Mouse (Mus musculus) midbrain, embryonic 11.5 days (tissue): ENCODE measurements around the gene Slc25a5. TPM values are rescaled to one million over a fixed set of nuclear protein-coding genes. Genes with fewer than 3 reads are reported as not detected.
A peak's percentile ranks its signal among the peaks of the same experiment; 100 is the strongest.

Source experiments
- ATAC-seq: fragments of 200-750 bp; cut with Nextera tagmentation; 2 replicates; pipeline ENCODE4 v1.8.0; 2017; ENCODE audit warnings: moderate TSS enrichment, moderate library complexity; ENCODE audit not compliant: low FRiP score
- DNase-seq: peaks from one replicate; pipeline ENCODE4 v3.0.0; 2015; ENCODE audit warnings: low spot score; ENCODE audit errors: missing footprints
- H3K27ac ChIP-seq: fragments of 300-500 bp; sonication (generic); 2 replicates; pipeline ENCODE4 v1.5.1; 2014; ENCODE audit warnings: low read depth, low read length
- H3K27me3 ChIP-seq: fragments of 300-500 bp; sonication (generic); 2 replicates; pipeline ENCODE4 v1.6.1; 2014; ENCODE audit warnings: mild to moderate bottlenecking, low read length, moderate library complexity, mixed read lengths; ENCODE audit not compliant: control insufficient read depth, insufficient read depth
- H3K36me3 ChIP-seq: fragments of 300-500 bp; sonication (generic); 2 replicates; pipeline ENCODE4 v1.6.1; 2014; ENCODE audit warnings: mild to moderate bottlenecking, low read length, moderate library complexity, mixed read lengths; ENCODE audit not compliant: control insufficient read depth, insufficient read depth
- H3K4me1 ChIP-seq: fragments of 300-500 bp; sonication (generic); 2 replicates; pipeline ENCODE4 v1.6.1; 2014; ENCODE audit warnings: low read length; ENCODE audit not compliant: control insufficient read depth, insufficient read depth
- H3K4me2 ChIP-seq: fragments of 300-500 bp; sonication (generic); 2 replicates; pipeline ENCODE4 v1.6.1; 2014; ENCODE audit warnings: mild to moderate bottlenecking, moderate library complexity
- H3K4me3 ChIP-seq: fragments of 300-500 bp; sonication (generic); 2 replicates; pipeline ENCODE4 v1.5.1; 2014; ENCODE audit warnings: low read depth, low read length
- H3K9ac ChIP-seq: fragments of 300-500 bp; sonication (generic); 2 replicates; pipeline ENCODE4 v1.6.1; 2014; ENCODE audit warnings: low read length
- H3K9me3 ChIP-seq: fragments of 300-500 bp; sonication (generic); 2 replicates; pipeline ENCODE4 v1.6.1; 2016; ENCODE audit warnings: low read length; ENCODE audit not compliant: control insufficient read depth
- WGBS: fragments of 180-500 bp; shearing (Covaris S2); extraction: QIAGEN DNeasy Blood & Tissue Kit; methylation state at CpG from one replicate; pipeline ENCODE4 v1.1.7; 2014; 5-methylcytosine and 5-hydroxymethylcytosine counted together
- polyA plus RNA-seq: library from polyadenylated mRNA; unstranded; fragments of >200 nt; fragmentation: Nextera tagmentation; extraction: Ambion mirVana; gene quantifications from 2 replicates; pipeline ENCODE4 v1.2.1, GENCODE M21; 2014

Slc25a5 gene
- 805 and 833 TPM in 2 replicates for polyA plus RNA-seq

- H3K4me2 ChIP-seq, result peak within 1 kb of the TSS; percentile 48
- peak; percentile 94 for ATAC-seq
- H3K4me3 ChIP-seq, result peak within 1 kb of the TSS; percentile 60
- H3K4me1 ChIP-seq, result no peaks in the 10 kb centered on the region
- H3K36me3 ChIP-seq, result peaks cover 2% of the 10 kb centered on the region; the same call in 1 of the 2 replicates
- WGBS, result 20% methylated on average over 41 of the region's 41 CpGs
- no peaks in the 10 kb centered on the region for H3K27me3 ChIP-seq
- H3K27ac ChIP-seq, result peak within 1 kb of the TSS; percentile 78
- peak; percentile 91 for DNase-seq
- H3K9ac ChIP-seq, result peak within 1 kb of the TSS; percentile 77
- H3K9me3 ChIP-seq, result no peaks in the 10 kb centered on the region
Observed at GRCm38 (mm10) chrX:36795424-36796162, at the start of gene Slc25a5. TSS of gene Slc25a5 (plus strand) at chrX:36795651.

GRCm38 (mm10) chrX:36746789-36747188 is 48.7 kb upstream of the Slc25a5 start:
- Histone ChIP-seq H3K27me3 (no peaks in the 10 kb centered on the region), H3K9ac (no peak overlapping the region), H3K4me1 (no peaks in the 10 kb centered on the region), H3K9me3 (no peaks in the 10 kb centered on the region), H3K4me3 (no peak overlapping the region), H3K36me3 (no peaks in the 10 kb centered on the region), H3K27ac (no peak overlapping the region), H3K4me2 (no peak overlapping the region)
- DNase-seq (no peak), ATAC-seq (no peak)
- 88% methylated on average over 8 of the region's 8 CpGs for WGBS

- Histone ChIP-seq H3K9me3 (no peaks in the 10 kb centered on the region), H3K36me3 (no peaks in the 10 kb centered on the region), H3K27ac (no peak overlapping the region), H3K4me1 (no peaks in the 10 kb centered on the region), H3K4me3 (no peak overlapping the region), H3K4me2 (no peak overlapping the region), H3K9ac (no peak overlapping the region), H3K27me3 (no peaks in the 10 kb centered on the region)
- WGBS, result 48% methylated on average over 3 of the region's 3 CpGs
- ATAC-seq (no peak), DNase-seq (no peak)
Observed at GRCm38 (mm10) chrX:36748573-36748972, 46.9 kb upstream of the Slc25a5 start.

GRCm38 (mm10) chrX:36749281-36749785 is 46.1 kb upstream of the Slc25a5 start:
- Histone ChIP-seq H3K4me1 (no peaks in the 10 kb centered on the region), H3K27me3 (no peaks in the 10 kb centered on the region), H3K36me3 (no peaks in the 10 kb centered on the region), H3K9me3 (no peaks in the 10 kb centered on the region), H3K4me3 (no peak overlapping the region), H3K9ac (no peak overlapping the region), H3K27ac (no peak overlapping the region), H3K4me2 (no peak overlapping the region)
- 84% methylated on average over 6 of the region's 6 CpGs for WGBS
- ATAC-seq (no peak), DNase-seq (no peak)

- H3K4me1 ChIP-seq, result no peaks in the 10 kb centered on the region
- H3K4me3 ChIP-seq, result no peak overlapping the region
- H3K9me3 ChIP-seq, result no peaks in the 10 kb centered on the region
- H3K27ac ChIP-seq, result no peak overlapping the region
- DNase-seq (no peak), ATAC-seq (no peak)
- no peak overlapping the region for H3K4me2 ChIP-seq
- H3K9ac ChIP-seq, result no peak overlapping the region
- 87% methylated on average over 1 of the region's 1 CpGs for WGBS
- H3K27me3 ChIP-seq, result no peaks in the 10 kb centered on the region
- no peaks in the 10 kb centered on the region for H3K36me3 ChIP-seq
Observed at GRCm38 (mm10) chrX:36750591-36750990, 44.9 kb upstream of the Slc25a5 start.

DNA sequence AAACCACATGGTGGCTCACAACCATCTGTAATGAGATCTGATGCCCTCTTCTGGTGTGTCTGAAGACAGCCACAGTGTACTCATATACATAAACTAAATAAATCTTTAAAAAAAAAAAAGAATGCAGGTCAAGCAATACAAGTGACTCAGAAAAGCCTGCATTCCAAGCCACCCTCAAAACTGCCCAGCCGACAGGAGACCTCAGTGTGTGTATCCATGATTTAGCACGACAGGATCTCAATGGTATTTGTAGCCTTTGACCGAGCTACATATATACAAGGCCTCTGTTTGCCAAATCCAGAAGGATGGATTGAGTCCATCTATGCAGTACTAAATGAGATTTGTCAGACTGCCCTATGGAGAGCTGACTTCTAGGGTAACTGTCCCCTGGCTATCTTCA is 42.9 kb upstream of the Slc25a5 start:
- H3K27ac ChIP-seq, result no peak overlapping the region
- no peak overlapping the region for H3K4me3 ChIP-seq
- ATAC-seq, result no peak
- H3K4me2 ChIP-seq, result no peak overlapping the region
- no peak overlapping the region for H3K9ac ChIP-seq
- no peaks in the 10 kb centered on the region for H3K27me3 ChIP-seq
- no peak for DNase-seq
- no peaks in the 10 kb centered on the region for H3K36me3 ChIP-seq
- H3K4me1 ChIP-seq, result no peaks in the 10 kb centered on the region
- no peaks in the 10 kb centered on the region for H3K9me3 ChIP-seq
- WGBS, result 89% methylated on average over 3 of the region's 3 CpGs

- no peak overlapping the region for H3K4me2 ChIP-seq
- no peak overlapping the region for H3K4me3 ChIP-seq
- no peaks in the 10 kb centered on the region for H3K9me3 ChIP-seq
- H3K27ac ChIP-seq, result no peak overlapping the region
- DNase-seq (no peak), ATAC-seq (no peak)
- no peak overlapping the region for H3K9ac ChIP-seq
- peaks cover 6% of the 10 kb centered on the region; the same call in 1 of the 2 replicates for H3K4me1 ChIP-seq
- 68% methylated on average over 7 of the region's 7 CpGs for WGBS
- no peaks in the 10 kb centered on the region for H3K36me3 ChIP-seq
- H3K27me3 ChIP-seq, result no peaks in the 10 kb centered on the region
Observed at GRCm38 (mm10) chrX:36757796-36758472, 37.5 kb upstream of the Slc25a5 start.

DNA sequence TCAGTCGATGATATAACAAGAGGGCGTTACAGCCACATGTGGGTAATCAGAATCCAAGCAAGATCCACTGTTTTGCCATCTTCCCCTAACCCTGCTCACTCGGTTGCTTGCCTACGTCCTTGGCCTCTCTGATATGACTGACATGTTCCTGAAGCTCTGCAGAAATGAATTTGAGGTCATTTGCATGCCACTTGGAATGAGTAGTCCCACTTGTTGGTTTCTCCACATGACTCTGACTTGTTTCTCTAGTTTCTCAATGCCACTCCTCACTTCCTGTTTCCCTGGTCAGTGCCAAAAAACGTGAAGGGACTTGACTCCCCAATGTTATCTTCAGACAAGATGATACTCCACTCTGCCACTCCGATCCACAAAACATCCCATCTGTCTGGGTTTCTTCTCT is 36.9 kb upstream of the Slc25a5 start:
- Histone ChIP-seq H3K4me1 (peaks cover 6% of the 10 kb centered on the region; the same call in 1 of the 2 replicates), H3K36me3 (no peaks in the 10 kb centered on the region), H3K9ac (no peak overlapping the region), H3K9me3 (no peaks in the 10 kb centered on the region), H3K4me2 (no peak overlapping the region), H3K4me3 (no peak overlapping the region), H3K27ac (no peak overlapping the region), H3K27me3 (no peaks in the 10 kb centered on the region)
- no peak for ATAC-seq
- DNase-seq, result no peak
- WGBS, result 69% methylated on average over 6 of the region's 6 CpGs
